Mouse (Mus musculus): ENCODE data around the gene Nrn1l. TPM values are rescaled to one million over a fixed set of nuclear protein-coding genes. Genes with fewer than 3 reads are reported as not detected.
A peak's percentile ranks its signal among the peaks of the same experiment; 100 is the strongest.

Gene Nrn1l
- polyA plus RNA-seq, 1 experiment from 2014 or later: 0.50 TPM

- peak; percentile 42; the same call in 1 of the 2 replicates for ATAC-seq
- Histone ChIP-seq H3K9ac (peak overlapping the region; percentile 83), H3K36me3 (ENCODE audit: poor library complexity, severe bottlenecking) (peaks cover 1% of the 10 kb centered on the region; the same call in 1 of the 2 replicates), H3K27ac (peak overlapping the region; percentile 82), H3K4me2 (peak overlapping the region; percentile 96), H3K27me3 (no peaks in the 10 kb centered on the region), H3K9me3 (replicated peaks) (no peaks in the 10 kb centered on the region), H3K4me1 (peaks cover 18% of the 10 kb centered on the region), H3K4me3 (peak overlapping the region; percentile 68)
- WGBS: 2% methylated on average over 33 of the region's 33 CpGs
Measured at GRCm38 (mm10) chr8:105937496-105938305, 44.3 kb downstream of the Nrn1l start.

DNA sequence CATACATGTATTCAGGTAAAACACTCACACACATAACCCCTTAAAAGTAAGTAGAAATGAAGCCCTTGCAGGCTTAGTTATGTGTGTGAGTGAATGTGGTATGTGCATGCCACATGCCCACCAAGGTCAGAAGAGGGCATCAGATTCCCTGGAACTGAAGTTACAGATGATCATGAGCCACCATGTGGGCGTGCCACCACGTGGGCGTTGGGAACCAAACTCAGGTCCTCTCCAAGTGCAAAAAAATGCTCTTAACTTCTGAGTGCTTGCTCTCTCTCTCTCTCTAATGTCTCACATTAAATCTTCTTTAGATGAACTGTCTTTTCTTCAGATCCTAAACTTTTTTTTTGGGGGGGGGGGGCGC lies 44.9 kb downstream of the Nrn1l start, which contains the start of gene Psmb10:
TSS of gene Psmb10 (minus strand) at position 139 of the 364 bp plus-strand sequence.
- ATAC-seq: no peak
- peak within 1 kb of the TSS; percentile 96 for H3K4me2 ChIP-seq

DNA sequence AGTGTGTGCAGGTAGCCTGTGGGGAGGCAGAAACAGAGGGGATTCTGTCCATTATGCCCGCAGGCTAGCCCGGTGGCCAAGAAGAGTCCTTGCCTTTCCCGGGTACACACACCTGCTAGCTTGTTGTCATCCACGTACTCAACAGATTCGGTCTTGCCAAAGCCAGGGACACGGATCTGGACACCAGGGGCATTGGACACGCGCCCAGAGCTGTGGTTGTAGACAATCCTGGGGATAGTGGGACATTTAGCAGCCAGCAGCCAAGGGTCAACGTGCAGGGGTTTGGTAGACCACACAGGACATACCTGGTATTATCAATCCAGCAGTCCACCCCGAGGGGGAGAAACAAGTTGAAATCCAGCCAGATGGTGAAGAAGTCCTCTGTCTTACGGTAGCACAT lies 48.7 kb downstream of the Nrn1l start:
- H3K27ac ChIP-seq: no peak overlapping the region
- H3K9ac ChIP-seq: no peak overlapping the region
- H3K4me3 ChIP-seq: no peak overlapping the region
- H3K27me3 ChIP-seq: no peaks in the 10 kb centered on the region
- 94% methylated on average over 11 of the region's 11 CpGs for WGBS
- H3K4me2 ChIP-seq: no peak overlapping the region
- no peaks in the 10 kb centered on the region for H3K9me3 ChIP-seq (replicated peaks)
- ATAC-seq: no peak
- peaks cover 10% of the 10 kb centered on the region; the same call in 1 of the 2 replicates for H3K36me3 ChIP-seq (ENCODE audit: poor library complexity, severe bottlenecking)
- peaks cover 5% of the 10 kb centered on the region for H3K4me1 ChIP-seq

More for the DNA sequence above, 44.9 kb downstream of the Nrn1l start, which contains the start of gene Psmb10:
- Histone ChIP-seq H3K27ac (peak within 1 kb of the TSS; percentile 82), H3K4me1 (peaks cover 18% of the 10 kb centered on the region), H3K36me3 (ENCODE audit: poor library complexity, severe bottlenecking) (no peaks in the 10 kb centered on the region), H3K9ac (peak within 1 kb of the TSS; percentile 83), H3K4me3 (peak within 1 kb of the TSS; percentile 68), H3K27me3 (no peaks in the 10 kb centered on the region), H3K9me3 (replicated peaks) (no peaks in the 10 kb centered on the region)
- 51% methylated on average over 4 of the region's 4 CpGs for WGBS

GRCm38 (mm10) chr8:105942542-105942941 lies 49.2 kb downstream of the Nrn1l start:
- no peak overlapping the region for H3K4me2 ChIP-seq
- H3K4me3 ChIP-seq: no peak overlapping the region
- WGBS: 93% methylated on average over 5 of the region's 5 CpGs
- peaks cover 14% of the 10 kb centered on the region; the same call in 1 of the 2 replicates for H3K36me3 ChIP-seq (ENCODE audit: poor library complexity, severe bottlenecking)
- no peak overlapping the region for H3K9ac ChIP-seq
- ATAC-seq: no peak
- H3K4me1 ChIP-seq: peaks cover 5% of the 10 kb centered on the region
- no peak overlapping the region for H3K27ac ChIP-seq
- no peaks in the 10 kb centered on the region for H3K27me3 ChIP-seq
- H3K9me3 ChIP-seq (replicated peaks): no peaks in the 10 kb centered on the region

GRCm38 (mm10) chr8:105943321-105943739 lies 50.0 kb downstream of the Nrn1l start, which contains the start of gene Lcat:
Gene Lcat (minus strand): TSS chr8:105943382.
- Histone ChIP-seq H3K4me1 (no peaks in the 10 kb centered on the region; the same call in 1 of the 2 replicates), H3K9ac (no peak within 1 kb of the TSS), H3K9me3 (replicated peaks) (no peaks in the 10 kb centered on the region), H3K4me3 (no peak within 1 kb of the TSS), H3K36me3 (ENCODE audit: poor library complexity, severe bottlenecking) (peaks cover 14% of the 10 kb centered on the region; the same call in 1 of the 2 replicates), H3K4me2 (no peak within 1 kb of the TSS), H3K27ac (no peak within 1 kb of the TSS), H3K27me3 (no peaks in the 10 kb centered on the region)
- ATAC-seq: no peak
- 46% methylated on average over 8 of the region's 8 CpGs for WGBS

Other genes starting within 250 kb of the Nrn1l start
- gene Carmil2, start 207.3 kb upstream of the Nrn1l start, polyA plus RNA-seq (2015; fragmentation: Nextera tagmentation; extraction: Ambion mirVana): 5.9 and 6.4 TPM in 2 replicates
- gene Acd, start 192.5 kb upstream of the Nrn1l start, polyA plus RNA-seq (2015; fragmentation: Nextera tagmentation; extraction: Ambion mirVana): 98.3 and 99.2 TPM in 2 replicates
- gene Pard6a, start 192.4 kb upstream of the Nrn1l start, polyA plus RNA-seq (2015; fragmentation: Nextera tagmentation; extraction: Ambion mirVana): 42.1 and 43.6 TPM in 2 replicates
- gene 4933405L10Rik, start 185.9 kb upstream of the Nrn1l start, polyA plus RNA-seq (2015; fragmentation: Nextera tagmentation; extraction: Ambion mirVana): 0.19 TPM in 1 of 2 replicates, not detected in the other
- 27.4 and 29.5 TPM in 2 replicates for gene Enkd1, start 185.4 kb upstream of the Nrn1l start, polyA plus RNA-seq (2015; fragmentation: Nextera tagmentation; extraction: Ambion mirVana)
- 64.7 and 65.7 TPM in 2 replicates for gene Gfod2, start 134.9 kb upstream of the Nrn1l start, polyA plus RNA-seq (2015; fragmentation: Nextera tagmentation; extraction: Ambion mirVana)
- gene Ranbp10, start 66.2 kb upstream of the Nrn1l start, polyA plus RNA-seq (2015; fragmentation: Nextera tagmentation; extraction: Ambion mirVana): 14.2 and 14.7 TPM in 2 replicates
- gene Tsnaxip1, start 65.8 kb upstream of the Nrn1l start, polyA plus RNA-seq (2015; fragmentation: Nextera tagmentation; extraction: Ambion mirVana): 0.43 and 1.00 TPM in 2 replicates
- 68.8 and 71.4 TPM in 2 replicates for gene Cenpt, start 40.3 kb upstream of the Nrn1l start, polyA plus RNA-seq (2015; fragmentation: Nextera tagmentation; extraction: Ambion mirVana)
- 65.9 and 68.3 TPM in 2 replicates for gene Thap11, start 38.4 kb upstream of the Nrn1l start, polyA plus RNA-seq (2015; fragmentation: Nextera tagmentation; extraction: Ambion mirVana)
- 254 and 295 TPM in 2 replicates for gene Nutf2, start 33.0 kb upstream of the Nrn1l start, polyA plus RNA-seq (2015; fragmentation: Nextera tagmentation; extraction: Ambion mirVana)
- gene Edc4, start 12.7 kb upstream of the Nrn1l start, polyA plus RNA-seq (2015; fragmentation: Nextera tagmentation; extraction: Ambion mirVana): 46.4 and 56.9 TPM in 2 replicates
- 12.8 and 14.4 TPM in 2 replicates for gene Pskh1, start 6.9 kb downstream of the Nrn1l start, polyA plus RNA-seq (2015; fragmentation: Nextera tagmentation; extraction: Ambion mirVana)
- gene Ctrl, start 40.3 kb downstream of the Nrn1l start, polyA plus RNA-seq (2015; fragmentation: Nextera tagmentation; extraction: Ambion mirVana): 1.9 TPM in 2 replicates
- 29.0 and 29.1 TPM in 2 replicates for gene Psmb10, start 44.9 kb downstream of the Nrn1l start, polyA plus RNA-seq (2015; fragmentation: Nextera tagmentation; extraction: Ambion mirVana)
- gene Lcat, start 49.8 kb downstream of the Nrn1l start, polyA plus RNA-seq (2015; fragmentation: Nextera tagmentation; extraction: Ambion mirVana): 0.61 and 0.69 TPM in 2 replicates
- 6.3 and 7.1 TPM in 2 replicates for gene Slc12a4, start 72.5 kb downstream of the Nrn1l start, polyA plus RNA-seq (2015; fragmentation: Nextera tagmentation; extraction: Ambion mirVana)
- gene Dpep3, start 85.9 kb downstream of the Nrn1l start, polyA plus RNA-seq (2015; fragmentation: Nextera tagmentation; extraction: Ambion mirVana): not detected in 2 replicates
- gene Dus2, start 97.8 kb downstream of the Nrn1l start, polyA plus RNA-seq (2015; fragmentation: Nextera tagmentation; extraction: Ambion mirVana): 19.0 and 20.6 TPM in 2 replicates
- not detected in 2 replicates for gene Dpep2nb, start 112.4 kb downstream of the Nrn1l start, polyA plus RNA-seq (2015; fragmentation: Nextera tagmentation; extraction: Ambion mirVana)
- gene Ddx28, start 118.3 kb downstream of the Nrn1l start, polyA plus RNA-seq (2015; fragmentation: Nextera tagmentation; extraction: Ambion mirVana): 19.7 and 20.1 TPM in 2 replicates
- 5.2 TPM in 2 replicates for gene Nfatc3, start 165.3 kb downstream of the Nrn1l start, polyA plus RNA-seq (2015; fragmentation: Nextera tagmentation; extraction: Ambion mirVana)
- gene Esrp2, start 243.4 kb downstream of the Nrn1l start, polyA plus RNA-seq (2015; fragmentation: Nextera tagmentation; extraction: Ambion mirVana): 0.16 and 0.23 TPM in 2 replicates

Measured in forebrain, embryonic 13.5 days (tissue).